Mouse (Mus musculus): ENCODE measurements around the gene Ramp2. TPM values are rescaled to one million over a fixed set of nuclear protein-coding genes. Genes with fewer than 3 reads are reported as not detected.

The Ramp2 gene
- polyA plus RNA-seq, 1 experiment = 2.7 TPM

GRCm38 (mm10) chr11:101277381-101278222 lies 31.8 kb downstream of the Ramp2 start:
- Histone ChIP-seq H3K4me3 (ENCODE audit: insufficient read depth, low read length) (peak overlapping the region; percentile 73), H3K4me1 (ENCODE audit: control insufficient read depth, insufficient read depth, low read length) (peaks cover 5% of the 10 kb centered on the region; the same call in 1 of the 2 replicates), H3K27ac (ENCODE audit: insufficient read depth, low read length) (peak overlapping the region; percentile 58; the same call in 1 of the 2 replicates)
- TF ChIP-seq POLR2A (IDR thresholded peaks at IDR 0.05; ENCODE audit: low read depth, low read length) (peak; percentile 29; the same call in 1 of the 2 replicates), CTCF (IDR thresholded peaks at IDR 0.05; ENCODE audit: borderline replicate concordance, insufficient read depth, low read length) (no peak)

GRCm38 (mm10) chr11:101278223-101279192 lies 32.7 kb downstream of the Ramp2 start, which contains the start of the genes Cntd1 and Coa3:
Gene Cntd1 (plus strand): TSS chr11:101279012.
Gene Coa3 (minus strand): TSS chr11:101279114.
- Histone ChIP-seq H3K4me3 (ENCODE audit: insufficient read depth, low read length) (peak within 1 kb of the TSS; percentile 73), H3K27ac (ENCODE audit: insufficient read depth, low read length) (peak within 1 kb of the TSS; percentile 58), H3K4me1 (ENCODE audit: control insufficient read depth, insufficient read depth, low read length) (peaks cover 5% of the 10 kb centered on the region; the same call in 1 of the 2 replicates)
- TF ChIP-seq POLR2A (IDR thresholded peaks at IDR 0.05; ENCODE audit: low read depth, low read length) = peak; percentile 88
- TF ChIP-seq CTCF (IDR thresholded peaks at IDR 0.05; ENCODE audit: borderline replicate concordance, insufficient read depth, low read length) = no peak

GRCm38 (mm10) chr11:101279193-101279569 lies 33.4 kb downstream of the Ramp2 start:
- Histone ChIP-seq H3K4me1 (ENCODE audit: control insufficient read depth, insufficient read depth, low read length) (peaks cover 5% of the 10 kb centered on the region; the same call in 1 of the 2 replicates), H3K4me3 (ENCODE audit: insufficient read depth, low read length) (no peak overlapping the region), H3K27ac (ENCODE audit: insufficient read depth, low read length) (no peak overlapping the region)
- no peak for TF ChIP-seq CTCF (IDR thresholded peaks at IDR 0.05; ENCODE audit: borderline replicate concordance, insufficient read depth, low read length)
- TF ChIP-seq POLR2A (IDR thresholded peaks at IDR 0.05; ENCODE audit: low read depth, low read length) = no peak

- Histone ChIP-seq H3K4me3 (ENCODE audit: insufficient read depth, low read length) (no peak overlapping the region), H3K4me1 (ENCODE audit: control insufficient read depth, insufficient read depth, low read length) (peaks cover 5% of the 10 kb centered on the region; the same call in 1 of the 2 replicates), H3K27ac (ENCODE audit: insufficient read depth, low read length) (no peak overlapping the region)
- TF ChIP-seq POLR2A (IDR thresholded peaks at IDR 0.05; ENCODE audit: low read depth, low read length) (no peak), CTCF (IDR thresholded peaks at IDR 0.05; ENCODE audit: borderline replicate concordance, insufficient read depth, low read length) (no peak)
Observed at GRCm38 (mm10) chr11:101280837-101281236, 35.0 kb downstream of the Ramp2 start.

- Histone ChIP-seq H3K27ac (ENCODE audit: insufficient read depth, low read length) (no peak overlapping the region), H3K4me3 (ENCODE audit: insufficient read depth, low read length) (no peak overlapping the region), H3K4me1 (ENCODE audit: control insufficient read depth, insufficient read depth, low read length) (no peaks in the 10 kb centered on the region)
- TF ChIP-seq POLR2A (IDR thresholded peaks at IDR 0.05; ENCODE audit: low read depth, low read length) (no peak), CTCF (IDR thresholded peaks at IDR 0.05; ENCODE audit: borderline replicate concordance, insufficient read depth, low read length) (no peak)
Observed at GRCm38 (mm10) chr11:101282896-101283295, 37.1 kb downstream of the Ramp2 start.

GRCm38 (mm10) chr11:101283805-101284204 lies 38.0 kb downstream of the Ramp2 start:
- H3K4me1 ChIP-seq (ENCODE audit: control insufficient read depth, insufficient read depth, low read length) = no peaks in the 10 kb centered on the region
- H3K4me3 ChIP-seq (ENCODE audit: insufficient read depth, low read length) = no peak overlapping the region
- TF ChIP-seq CTCF (IDR thresholded peaks at IDR 0.05; ENCODE audit: borderline replicate concordance, insufficient read depth, low read length) (no peak), POLR2A (IDR thresholded peaks at IDR 0.05; ENCODE audit: low read depth, low read length) (no peak)

GRCm38 (mm10) chr11:101287306-101287705 lies 41.5 kb downstream of the Ramp2 start:
- no peak for TF ChIP-seq CTCF (IDR thresholded peaks at IDR 0.05; ENCODE audit: borderline replicate concordance, insufficient read depth, low read length)
- TF ChIP-seq POLR2A (IDR thresholded peaks at IDR 0.05; ENCODE audit: low read depth, low read length) = no peak
- Histone ChIP-seq H3K4me3 (ENCODE audit: insufficient read depth, low read length) (no peak overlapping the region), H3K4me1 (ENCODE audit: control insufficient read depth, insufficient read depth, low read length) (no peaks in the 10 kb centered on the region), H3K27ac (ENCODE audit: insufficient read depth, low read length) (no peak overlapping the region)

More at GRCm38 (mm10) chr11:101283805-101284204, 38.0 kb downstream of the Ramp2 start:
- H3K27ac ChIP-seq (ENCODE audit: insufficient read depth, low read length) = no peak overlapping the region

- H3K4me1 ChIP-seq (ENCODE audit: control insufficient read depth, insufficient read depth, low read length) = no peaks in the 10 kb centered on the region
- no peak overlapping the region for H3K27ac ChIP-seq (ENCODE audit: insufficient read depth, low read length)
- no peak overlapping the region for H3K4me3 ChIP-seq (ENCODE audit: insufficient read depth, low read length)
- no peak for TF ChIP-seq CTCF (IDR thresholded peaks at IDR 0.05; ENCODE audit: borderline replicate concordance, insufficient read depth, low read length)
- no peak for TF ChIP-seq POLR2A (IDR thresholded peaks at IDR 0.05; ENCODE audit: low read depth, low read length)
Observed at GRCm38 (mm10) chr11:101291231-101291630, 45.4 kb downstream of the Ramp2 start.

GRCm38 (mm10) chr11:101295191-101295590 lies 49.4 kb downstream of the Ramp2 start:
- TF ChIP-seq CTCF (IDR thresholded peaks at IDR 0.05; ENCODE audit: borderline replicate concordance, insufficient read depth, low read length) (no peak), POLR2A (IDR thresholded peaks at IDR 0.05; ENCODE audit: low read depth, low read length) (no peak)
- Histone ChIP-seq H3K4me1 (ENCODE audit: control insufficient read depth, insufficient read depth, low read length) (no peaks in the 10 kb centered on the region), H3K4me3 (ENCODE audit: insufficient read depth, low read length) (no peak overlapping the region), H3K27ac (ENCODE audit: insufficient read depth, low read length) (no peak overlapping the region)

All from embryonic fibroblast, embryonic 13.5 days (primary cell).